Mouse (Mus musculus) CH12.LX (cell line): ENCODE data around the gene Rxrg. TPM values are rescaled to one million over a fixed set of nuclear protein-coding genes. Genes with fewer than 3 reads are reported as not detected.

ENCODE experiments used
- DNase-seq: peaks from one replicate; pipeline ENCODE4 v3.0.0-alpha.2; 2013; ENCODE audit errors: extremely low read depth
- H3K27ac ChIP-seq: 2 replicates; pipeline ENCODE4 v1.5.1; 2012; ENCODE audit warnings: low read depth, mild to moderate bottlenecking, control low read depth, moderate library complexity; ENCODE audit not compliant: insufficient read depth
- H3K27me3 ChIP-seq: replicated peaks from 2 replicates; pipeline ENCODE3; 2012; ENCODE audit warnings: inconsistent platforms
- H3K36me3 ChIP-seq, 2 experiments: replicated peaks in 1 of 2; 2 replicates each; pipeline versions ENCODE3 to v1.6.1; 2012; ENCODE audit warnings: inconsistent platforms in 1 of 2, low read length in 1 of 2, mild to moderate bottlenecking in 1 of 2, mixed read lengths in 1 of 2, moderate library complexity in 1 of 2; ENCODE audit not compliant: control insufficient read depth in 1 of 2, insufficient read depth in 1 of 2
- H3K4me1 ChIP-seq, 2 experiments: 2 replicates each; pipeline ENCODE4 v1.6.1; 2012; ENCODE audit warnings: inconsistent platforms in 1 of 2, moderate library complexity in 1 of 2; ENCODE audit not compliant: insufficient read depth in 2 of 2, control insufficient read depth in 1 of 2
- H3K4me2 ChIP-seq: 2 replicates; pipeline ENCODE4 v1.6.1; 2012; ENCODE audit warnings: low read depth, mild to moderate bottlenecking, control low read depth; ENCODE audit not compliant: poor library complexity, insufficient read depth, severe bottlenecking
- H3K4me3 ChIP-seq, 3 experiments: fragments of 150-350 bp in 1 of 3; sonication (generic) in 1 of 3; replicated peaks in 1 of 3; 2 replicates each; pipeline versions ENCODE3 to v1.5.1; 2011 to 2012; ENCODE audit warnings: low read depth in 2 of 3, low read length in 2 of 3, mild to moderate bottlenecking in 2 of 3, moderate library complexity in 2 of 3, control low read depth in 1 of 3, improper control_type of control experiment in 1 of 3, inconsistent platforms in 1 of 3, mixed read lengths in 1 of 3; ENCODE audit not compliant: poor library complexity in 1 of 3
- H3K79me2 ChIP-seq: replicated peaks from 2 replicates; pipeline ENCODE4 v1.6.1; 2012; ENCODE audit warnings: mild to moderate bottlenecking, moderate library complexity; ENCODE audit not compliant: control insufficient read depth, poor library complexity, insufficient read depth, severe bottlenecking; ENCODE audit errors: extremely low read depth
- H3K9ac ChIP-seq: 2 replicates; pipeline ENCODE4 v1.6.1; 2012; ENCODE audit warnings: low read depth, mild to moderate bottlenecking, control low read depth, moderate library complexity; ENCODE audit not compliant: insufficient read depth
- H3K9me3 ChIP-seq: replicated peaks from 2 replicates; pipeline ENCODE3; 2012; ENCODE audit warnings: low read length, inconsistent platforms, mixed read lengths
- CHD2 ChIP-seq: IDR thresholded peaks from 2 replicates; pipeline ENCODE4 v1.6.1; 2011; ENCODE audit warnings: low read length, improper control_type of control experiment
- E2F4 ChIP-seq: IDR thresholded peaks from 2 replicates; pipeline ENCODE4 v1.6.1; 2011; ENCODE audit warnings: low read depth, low read length, improper control_type of control experiment; ENCODE audit not compliant: insufficient replicate concordance
- HCFC1 ChIP-seq: IDR thresholded peaks from 2 replicates; pipeline ENCODE4 v1.6.1; 2012; ENCODE audit warnings: low read depth, mild to moderate bottlenecking, inconsistent platforms, low read length, improper control_type of control experiment
- IRF4 ChIP-seq: IDR thresholded peaks from 2 replicates; pipeline ENCODE4 v1.6.1; 2014; ENCODE audit warnings: low read depth, mild to moderate bottlenecking, inconsistent platforms, low read length, improper control_type of control experiment
- JUN ChIP-seq: IDR thresholded peaks from 2 replicates; pipeline ENCODE4 v1.6.1; 2011; ENCODE audit warnings: low read depth, mild to moderate bottlenecking, low read length, improper control_type of control experiment, moderate library complexity; ENCODE audit not compliant: insufficient read depth
- MAX ChIP-seq: IDR thresholded peaks from 2 replicates; pipeline ENCODE4 v1.6.1; 2011; ENCODE audit warnings: low read length, improper control_type of control experiment
- MXI1 ChIP-seq: IDR thresholded peaks from 2 replicates; pipeline ENCODE4 v1.6.1; 2011; ENCODE audit warnings: mild to moderate bottlenecking, low read depth, low read length, improper control_type of control experiment
- ZC3H11A ChIP-seq: IDR thresholded peaks from 2 replicates; pipeline ENCODE4 v1.6.1; 2012; ENCODE audit warnings: low read depth, mild to moderate bottlenecking, inconsistent platforms, low read length, improper control_type of control experiment
- ZKSCAN1 ChIP-seq: IDR thresholded peaks from 2 replicates; pipeline ENCODE4 v1.6.1; 2012; ENCODE audit warnings: low read depth, inconsistent platforms, low read length, improper control_type of control experiment, borderline replicate concordance
- ZNF384 ChIP-seq: IDR thresholded peaks from 2 replicates; pipeline ENCODE4 v1.6.1; 2012; ENCODE audit warnings: low read depth, low read length, improper control_type of control experiment, inconsistent platforms
- dilution Hi-C: fragments of 300-500 bp; cut with MboI; formaldehyde crosslinking; loops from 2 replicates; pipeline ENCODE4 v1.14.3; 2020; ENCODE audit warnings: low sequenced_read_pairs; ENCODE audit not compliant: extremely low pct_unique_long_range_greater_than_20kb, extremely low pct_ligation_motif_present
- in situ Hi-C: fragments of 300-500 bp; cut with MboI; formaldehyde crosslinking; loops from 3 replicates; pipeline ENCODE4 v1.14.3; 2019; ENCODE audit warnings: low sequenced_read_pairs, low pct_ligation_motif_present, low pct_unique_long_range_greater_than_20kb, mixed read lengths
- polyA plus RNA-seq: library from polyadenylated mRNA; unstranded; fragments of >175 nt; gene quantifications from 2 replicates; pipeline ENCODE4 v1.2.1, GENCODE M21; 2012; ENCODE audit warnings: low read depth; ENCODE audit not compliant: insufficient read length
- total RNA-seq, 2 experiments: library from RNA; depleted of rRNA; stranded (reverse); fragments of 300-350 nt in 1 of 2; fragments of >200 nt in 1 of 2; gene quantifications; 2 replicates each; pipeline ENCODE4 v1.2.3; 2012 to 2014

Rxrg gene
- total and polyA plus RNA-seq, 3 experiments = not detected

DNA sequence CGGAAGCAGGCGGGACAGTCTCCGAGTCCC, 90.9 kb downstream of the Rxrg start, which contains the start of gene Lmx1a:
Lmx1a (plus strand) TSS at position 6 of the 30 bp plus-strand sequence.
- no peak within 1 kb of the TSS for H3K4me3 ChIP-seq
- DNase-seq = no peak
- no peaks in the 10 kb centered on the region for H3K36me3 ChIP-seq
- in situ Hi-C loops (no loop called here), dilution Hi-C loops (no loop called here)
- no peaks in the 10 kb centered on the region for H3K79me2 ChIP-seq
- no peaks in the 10 kb centered on the region for H3K27me3 ChIP-seq
- H3K4me1 ChIP-seq = no peaks in the 10 kb centered on the region
- peaks cover 70% of the 10 kb centered on the region for H3K9me3 ChIP-seq
- H3K27ac ChIP-seq = no peak within 1 kb of the TSS
- no peak within 1 kb of the TSS for H3K9ac ChIP-seq
- no peak for TF ChIP-seq ZNF384
- TF ChIP-seq HCFC1 = no peak
- TF ChIP-seq JUN = no peak
- TF ChIP-seq ZKSCAN1 = no peak
- TF ChIP-seq E2F4 = no peak
- no peak for TF ChIP-seq CHD2
- TF ChIP-seq MXI1 = no peak
- no peak for TF ChIP-seq IRF4
- no peak for TF ChIP-seq ZC3H11A
- TF ChIP-seq MAX = no peak
- no peak within 1 kb of the TSS for H3K4me2 ChIP-seq

Other genes with a start within 250 kb of the Rxrg start
- gene Aldh9a1, start 248.4 kb upstream of the Rxrg start, total RNA-seq (2012; rRNA removed) = 26.2 and 28.8 TPM in 2 replicates
- 31.2 and 35.2 TPM in 2 replicates for gene Aldh9a1, start 248.4 kb upstream of the Rxrg start, total RNA-seq (2014; rRNA removed)
- gene Aldh9a1, start 248.4 kb upstream of the Rxrg start, polyA plus RNA-seq = 79.7 TPM in 2 replicates
- 1.0 and 1.4 TPM in 2 replicates for gene Mgst3, start 204.5 kb upstream of the Rxrg start, total RNA-seq (2012; rRNA removed)
- not detected in 2 replicates for gene Mgst3, start 204.5 kb upstream of the Rxrg start, total RNA-seq (2014; rRNA removed)
- not detected in 2 replicates for gene Mgst3, start 204.5 kb upstream of the Rxrg start, polyA plus RNA-seq
- gene Lrrc52, start 131.6 kb upstream of the Rxrg start, total RNA-seq (2012; rRNA removed) = not detected in 2 replicates
- not detected in 2 replicates for gene Lrrc52, start 131.6 kb upstream of the Rxrg start, total RNA-seq (2014; rRNA removed)
- gene Lrrc52, start 131.6 kb upstream of the Rxrg start, polyA plus RNA-seq = not detected in 2 replicates
- gene Lmx1a, start 90.9 kb downstream of the Rxrg start, total RNA-seq (2012; rRNA removed) = not detected in 2 replicates
- not detected in 2 replicates for gene Lmx1a, start 90.9 kb downstream of the Rxrg start, total RNA-seq (2014; rRNA removed)
- not detected in 2 replicates for gene Lmx1a, start 90.9 kb downstream of the Rxrg start, polyA plus RNA-seq